Mouse (Mus musculus): ENCODE results near the gene Nipbl. TPM values are rescaled to one million over a fixed set of nuclear protein-coding genes. Genes with fewer than 3 reads are reported as not detected.
"Not testable (repeated sequence)": the region's sequence is repeated elsewhere in the genome, so short reads cannot be mapped to it uniquely, and the experiment has no call there.

Gene Nipbl
- polyA plus RNA-seq, 1 experiment from 2014 or later: 18.5 TPM

DNA sequence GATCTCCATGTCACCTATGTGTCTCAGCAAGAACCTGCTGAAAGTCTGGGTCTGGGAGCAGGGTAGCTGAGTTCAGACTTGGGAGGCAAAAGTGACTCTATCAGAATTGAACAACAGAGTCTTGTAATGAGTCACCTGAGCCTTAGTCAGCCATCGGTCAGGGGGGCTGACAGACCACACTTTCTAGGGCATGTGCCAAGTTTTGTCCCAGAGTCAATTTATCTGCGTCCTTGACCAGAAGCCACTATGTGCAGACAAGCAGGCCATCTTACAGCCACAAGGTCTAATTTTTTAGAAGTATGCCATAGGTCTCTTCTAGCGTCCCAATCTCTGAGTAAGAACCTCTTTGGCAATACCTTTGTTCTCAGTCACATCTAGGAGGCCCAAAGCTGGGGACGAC, 166.3 kb downstream of the Nipbl start:
- not testable (repeated sequence) for H3K4me1 ChIP-seq; H3K27me3 ChIP-seq (replicated peaks; ENCODE audit: low read depth, poor library complexity, severe bottlenecking); H3K4me3 ChIP-seq; H3K27ac ChIP-seq (replicated peaks); DNase-seq (ENCODE audit: low spot score); H3K9me3 ChIP-seq
- peaks cover 24% of the 10 kb centered on the region for H3K36me3 ChIP-seq (replicated peaks)
- WGBS: 95% methylated on average over 4 of the region's 4 CpGs

DNA sequence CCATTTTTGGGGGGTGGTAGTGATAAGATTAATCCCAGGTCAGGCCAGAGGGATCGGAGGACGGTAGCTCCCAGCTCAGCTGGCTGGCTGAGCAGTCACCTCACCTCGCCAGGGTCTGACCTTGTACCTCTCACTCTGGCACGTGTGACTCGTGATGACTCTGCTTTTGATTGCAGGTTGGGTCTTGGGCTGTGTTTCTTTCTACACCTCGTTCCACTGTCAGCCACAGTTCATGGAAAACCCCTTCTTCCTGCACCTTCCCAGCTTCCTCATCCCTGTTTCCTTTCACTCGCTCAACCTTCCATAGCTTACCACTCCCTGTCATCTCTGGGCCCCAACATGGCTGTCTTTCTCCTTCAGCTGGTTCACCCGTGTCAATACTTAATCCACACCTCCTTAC, 172.3 kb downstream of the Nipbl start:
- WGBS: 92% methylated on average over 8 of the region's 8 CpGs
- no peak overlapping the region for H3K27ac ChIP-seq (replicated peaks)
- H3K4me1 ChIP-seq: no peaks in the 10 kb centered on the region
- 0 out of 2 replicates have a peak, but pooled peaks cover 3% of the 10 kb centered on the region for H3K9me3 ChIP-seq
- no peak for DNase-seq (ENCODE audit: low spot score)
- no peak overlapping the region for H3K4me3 ChIP-seq
- H3K27me3 ChIP-seq (replicated peaks; ENCODE audit: low read depth, poor library complexity, severe bottlenecking): no peaks in the 10 kb centered on the region
- H3K36me3 ChIP-seq (replicated peaks): peaks cover 81% of the 10 kb centered on the region

DNA sequence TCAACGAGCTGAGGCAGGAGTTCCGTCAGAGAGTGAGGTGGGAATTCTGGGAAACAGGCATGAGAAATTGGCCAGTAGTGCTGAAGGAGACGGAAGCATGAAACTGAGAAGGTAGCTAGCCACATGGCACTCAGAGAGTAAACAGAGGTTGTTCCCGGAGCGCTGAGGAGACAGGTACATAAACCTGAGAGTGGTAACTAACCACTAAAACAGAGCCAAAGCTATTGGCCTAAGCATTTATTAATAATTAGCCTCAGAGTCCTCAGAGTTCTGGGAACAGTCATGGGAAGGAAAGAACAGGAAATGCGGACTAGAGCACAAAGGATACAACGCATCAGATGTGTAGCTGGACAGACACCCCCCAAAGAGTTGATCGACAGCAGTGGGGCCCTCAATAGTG, 176.0 kb downstream of the Nipbl start:
- no peaks in the 10 kb centered on the region for H3K27me3 ChIP-seq (replicated peaks; ENCODE audit: low read depth, poor library complexity, severe bottlenecking)
- no peaks in the 10 kb centered on the region for H3K9me3 ChIP-seq
- peaks cover 94% of the 10 kb centered on the region for H3K36me3 ChIP-seq (replicated peaks)
- WGBS: 93% methylated on average over 8 of the region's 8 CpGs
- H3K27ac ChIP-seq (replicated peaks): no peak overlapping the region
- DNase-seq (ENCODE audit: low spot score): no peak
- H3K4me1 ChIP-seq: no peaks in the 10 kb centered on the region
- H3K4me3 ChIP-seq: no peak overlapping the region

DNA sequence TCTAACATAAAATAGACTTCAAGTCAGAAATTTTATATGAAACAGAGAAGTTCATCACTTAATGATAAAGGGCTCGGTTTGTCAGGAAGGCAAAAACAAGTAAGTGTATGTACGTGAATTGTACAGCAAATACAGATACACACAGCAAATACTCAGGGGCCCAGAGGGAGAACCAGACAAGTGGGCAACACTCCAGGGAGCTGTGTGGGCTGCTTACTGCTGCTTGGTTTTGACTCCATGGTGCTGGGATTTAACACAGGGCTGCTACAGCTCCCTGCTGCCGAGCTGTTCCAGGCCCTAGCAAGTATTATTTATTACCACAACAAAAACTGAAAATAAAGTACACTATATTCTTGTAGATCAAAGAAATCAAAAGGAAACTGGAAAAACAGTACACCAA, 177.1 kb downstream of the Nipbl start:
- Histone ChIP-seq H3K9me3 (no peaks in the 10 kb centered on the region), H3K4me3 (no peak overlapping the region), H3K4me1 (no peaks in the 10 kb centered on the region), H3K27ac (replicated peaks) (no peak overlapping the region), H3K36me3 (replicated peaks) (peaks cover 94% of the 10 kb centered on the region), H3K27me3 (replicated peaks; ENCODE audit: low read depth, poor library complexity, severe bottlenecking) (no peaks in the 10 kb centered on the region)
- no peak for DNase-seq (ENCODE audit: low spot score)
- 94% methylated on average over 3 of the region's 3 CpGs for WGBS

DNA sequence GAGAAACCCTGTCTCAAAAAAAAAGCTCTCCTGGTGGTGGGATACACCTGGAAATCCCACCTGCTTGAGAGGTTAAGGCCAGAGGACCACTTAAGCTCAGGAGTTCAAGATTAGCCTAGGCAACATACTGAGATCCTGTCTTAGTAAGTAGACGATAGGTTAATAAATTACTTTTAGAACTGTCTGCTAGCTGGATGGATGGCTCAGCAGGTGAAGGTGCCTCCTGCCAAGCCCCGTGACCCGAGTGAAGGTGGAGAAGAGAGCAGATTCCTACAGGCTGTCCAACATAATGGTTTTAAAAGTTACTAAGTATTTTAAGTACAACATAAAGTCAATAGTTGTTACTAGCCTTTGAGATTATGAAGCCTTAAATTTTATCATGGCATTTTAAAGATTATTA, 178.3 kb downstream of the Nipbl start:
- Histone ChIP-seq H3K4me3 (no peak overlapping the region), H3K4me1 (no peaks in the 10 kb centered on the region), H3K27ac (replicated peaks) (no peak overlapping the region), H3K27me3 (replicated peaks; ENCODE audit: low read depth, poor library complexity, severe bottlenecking) (no peaks in the 10 kb centered on the region), H3K9me3 (no peaks in the 10 kb centered on the region), H3K36me3 (replicated peaks) (peaks cover 94% of the 10 kb centered on the region)
- WGBS: 94% methylated on average over 3 of the region's 3 CpGs
- no peak for DNase-seq (ENCODE audit: low spot score)

Other genes with a start within 250 kb of the Nipbl start
- not detected in 2 replicates for gene Gm2310, start 75.5 kb upstream of the Nipbl start, polyA plus RNA-seq (2016; fragmentation: Nextera tagmentation; extraction: Ambion mirVana)